Mouse (Mus musculus): ENCODE results near the gene Cd274. TPM values are rescaled to one million over a fixed set of nuclear protein-coding genes. Genes with fewer than 3 reads are reported as not detected.

Cd274 gene
- total and polyA plus RNA-seq, 3 experiments = 6.7 to 15.9 (median 7.4) TPM

DNA sequence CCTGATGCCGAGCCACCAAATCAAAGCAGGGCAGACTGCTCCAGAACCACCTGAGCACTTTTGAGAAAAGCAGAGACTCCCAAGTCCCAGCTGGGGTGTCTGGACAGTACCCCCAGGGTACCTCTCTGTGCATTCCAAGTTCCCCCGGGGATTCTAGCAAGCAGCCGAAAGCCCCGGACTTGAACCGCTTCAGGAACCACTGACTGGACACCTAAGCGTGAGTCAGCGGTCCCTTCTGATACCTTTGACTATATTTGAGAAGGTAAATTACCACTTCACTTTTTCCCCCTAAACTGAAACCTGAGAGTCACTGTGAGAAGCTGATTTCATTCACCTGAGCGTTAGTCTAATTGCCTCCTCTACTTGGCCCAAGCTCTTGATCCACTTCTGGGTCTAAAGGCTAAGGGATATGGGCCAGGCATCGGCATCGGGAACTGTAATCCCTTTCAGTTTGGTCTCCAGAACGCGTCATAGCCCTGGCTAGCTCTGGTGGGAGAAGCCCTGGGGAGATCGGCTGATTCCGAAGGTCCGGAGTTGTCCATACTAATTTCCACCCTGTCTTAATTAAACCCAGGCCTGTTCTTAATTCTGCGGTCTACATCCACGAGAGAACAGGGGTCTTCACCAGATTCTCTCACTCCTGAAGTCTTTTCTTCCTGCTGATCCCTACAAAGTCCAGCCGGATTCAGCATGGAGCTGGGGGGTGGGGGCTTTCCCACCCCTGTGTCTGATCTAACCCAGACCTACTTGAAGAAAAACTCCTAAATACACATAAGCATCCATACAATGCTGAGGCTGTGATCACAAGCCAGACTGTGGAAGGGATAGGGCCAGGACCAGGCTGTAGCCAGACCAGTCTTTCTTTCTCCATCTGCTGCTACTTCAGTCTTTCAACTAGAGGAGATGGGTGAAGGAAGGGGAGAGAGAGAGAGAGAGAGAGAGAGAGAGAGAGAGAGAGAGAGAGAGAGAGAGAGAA is 39.1 kb downstream of the Cd274 start:
- Histone ChIP-seq H3K27ac (ENCODE audit: insufficient read depth, low read depth) (no peak overlapping the region), H3K4me1 (ENCODE audit: control insufficient read depth in 1 of 2, insufficient read depth in 2 of 2) (peaks cover 2 to 12% of the 10 kb centered on the region in 2 experiments; a peak in 2 of 4 replicates), H3K4me3 (replicated peaks in 1 of 3; ENCODE audit: low read depth in 2 of 3, low read length in 2 of 3, poor library complexity in 1 of 3) (no peak overlapping the region), H3K4me2 (ENCODE audit: insufficient read depth, low read depth, poor library complexity, severe bottlenecking) (peak overlapping the region; percentile 11; the same call in 1 of the 2 replicates), H3K36me3 (replicated peaks in 1 of 2; ENCODE audit: control insufficient read depth in 1 of 2, insufficient read depth in 1 of 2, low read length in 1 of 2) (no peaks in the 10 kb centered on the region), H3K79me2 (replicated peaks; ENCODE audit: control insufficient read depth, extremely low read depth, insufficient read depth, poor library complexity, severe bottlenecking) (no peaks in the 10 kb centered on the region), H3K9me3 (replicated peaks; ENCODE audit: low read length) (peaks cover 2% of the 10 kb centered on the region), H3K27me3 (replicated peaks) (no peaks in the 10 kb centered on the region), H3K9ac (ENCODE audit: insufficient read depth, low read depth) (no peak overlapping the region)
- TF ChIP-seq CHD1 (IDR thresholded peaks at IDR 0.05; ENCODE audit: low read depth, low read length) (no peak), ETS1 (conservative IDR thresholded peaks at IDR 0.05; ENCODE audit: low read depth, low read length) (peak; percentile 62), ZMIZ1 (IDR thresholded peaks at IDR 0.05; ENCODE audit: low read depth, low read length) (no peak)
- in situ Hi-C loops (cut with MboI; ENCODE audit: low pct_ligation_motif_present, low pct_unique_long_range_greater_than_20kb, low sequenced_read_pairs) (no loop called here), dilution Hi-C loops (cut with MboI; ENCODE audit: extremely low pct_ligation_motif_present, extremely low pct_unique_long_range_greater_than_20kb, low sequenced_read_pairs) (no loop called here)
- DNase-seq (ENCODE audit: extremely low read depth) = no peak

GRCm38 (mm10) chr19:29410619-29411018 is 43.4 kb downstream of the Cd274 start, which contains the start of gene Pdcd1lg2:
Pdcd1lg2 (plus strand) TSS chr19:29410919.
- TF ChIP-seq E2F4 (IDR thresholded peaks at IDR 0.05; ENCODE audit: insufficient replicate concordance, low read depth, low read length) = no peak
- no peak for TF ChIP-seq JUND (conservative IDR thresholded peaks at IDR 0.05; ENCODE audit: low read depth, low read length)
- TF ChIP-seq MAZ (IDR thresholded peaks at IDR 0.05; ENCODE audit: low read depth, low read length) = no peak
- no peak for TF ChIP-seq MAFK (IDR thresholded peaks at IDR 0.05; ENCODE audit: insufficient replicate concordance, low read length)
- no peak for TF ChIP-seq ELF1 (IDR thresholded peaks at IDR 0.05; ENCODE audit: low read depth, low read length)
- no peak for TF ChIP-seq EP300 (IDR thresholded peaks at IDR 0.05; ENCODE audit: low read length)
- TF ChIP-seq RAD21 (IDR thresholded peaks at IDR 0.05; ENCODE audit: low read depth, low read length) = no peak
- TF ChIP-seq POLR2A (IDR thresholded peaks at IDR 0.05; ENCODE audit: low read depth, low read length) = no peak
- TF ChIP-seq ZKSCAN1 (IDR thresholded peaks at IDR 0.05; ENCODE audit: borderline replicate concordance, low read depth, low read length) = no peak
- no peak for TF ChIP-seq TBP (conservative IDR thresholded peaks at IDR 0.05; ENCODE audit: low read depth, low read length)
- TF ChIP-seq ZC3H11A (IDR thresholded peaks at IDR 0.05; ENCODE audit: low read depth, low read length) = no peak
- no peak for TF ChIP-seq CHD1 (IDR thresholded peaks at IDR 0.05; ENCODE audit: low read depth, low read length)
- Histone ChIP-seq H3K4me2 (ENCODE audit: insufficient read depth, low read depth, poor library complexity, severe bottlenecking) (no peak within 1 kb of the TSS), H3K9me3 (replicated peaks; ENCODE audit: low read length) (no peaks in the 10 kb centered on the region), H3K36me3 (replicated peaks in 1 of 2; ENCODE audit: control insufficient read depth in 1 of 2, insufficient read depth in 1 of 2, low read length in 1 of 2) (no peaks in the 10 kb centered on the region), H3K4me3 (replicated peaks in 1 of 3; ENCODE audit: low read depth in 2 of 3, low read length in 2 of 3, poor library complexity in 1 of 3) (no peak within 1 kb of the TSS), H3K4me1 (ENCODE audit: control insufficient read depth in 1 of 2, insufficient read depth in 2 of 2) (peaks cover 8 to 24% of the 10 kb centered on the region in 2 experiments), H3K79me2 (replicated peaks; ENCODE audit: control insufficient read depth, extremely low read depth, insufficient read depth, poor library complexity, severe bottlenecking) (no peaks in the 10 kb centered on the region), H3K27ac (ENCODE audit: insufficient read depth, low read depth) (no peak within 1 kb of the TSS), H3K27me3 (replicated peaks) (no peaks in the 10 kb centered on the region), H3K9ac (ENCODE audit: insufficient read depth, low read depth) (no peak within 1 kb of the TSS)
- in situ Hi-C loops (cut with MboI; ENCODE audit: low pct_ligation_motif_present, low pct_unique_long_range_greater_than_20kb, low sequenced_read_pairs) (no loop called here), dilution Hi-C loops (cut with MboI; ENCODE audit: extremely low pct_ligation_motif_present, extremely low pct_unique_long_range_greater_than_20kb, low sequenced_read_pairs) (no loop called here)
- DNase-seq (ENCODE audit: extremely low read depth) = no peak
